Mouse (Mus musculus): ENCODE measurements around the gene Rhcg. TPM values are rescaled to one million over a fixed set of nuclear protein-coding genes. Genes with fewer than 3 reads are reported as not detected.

The Rhcg gene
- polyA plus RNA-seq, 1 experiment: 1.2 TPM

DNA sequence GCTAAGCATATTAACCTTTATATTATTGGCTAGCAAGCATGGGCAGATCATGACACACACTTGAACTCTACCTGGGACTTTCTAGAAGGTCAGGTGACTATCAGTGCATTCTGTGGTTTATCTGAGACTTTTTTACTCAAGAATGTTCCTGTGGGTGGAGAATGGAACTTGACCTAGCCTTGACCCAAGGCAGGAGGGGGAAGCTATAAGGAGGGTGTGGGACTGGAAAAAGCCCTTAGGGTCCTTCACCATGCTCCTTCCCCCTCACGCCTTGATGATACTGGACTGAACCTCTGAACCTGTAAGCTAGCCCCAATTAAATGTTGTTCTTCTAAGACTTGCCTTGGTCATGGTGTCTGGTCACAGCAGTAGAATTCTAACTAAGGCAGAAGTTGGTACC lies 36.7 kb upstream of the Rhcg start:
- no peak for TF ChIP-seq POLR2A (IDR thresholded peaks at IDR 0.05; ENCODE audit: control insufficient read depth, extremely low read depth, insufficient read depth, low read length, poor library complexity)
- TF ChIP-seq CTCF (IDR thresholded peaks at IDR 0.05; ENCODE audit: borderline replicate concordance, control insufficient read depth, extremely low read depth, insufficient read depth, low read length, poor library complexity): no peak
- no peak overlapping the region for H3K27ac ChIP-seq (ENCODE audit: control insufficient read depth, insufficient read depth, low read length)
- DNase-seq: no peak
- 83% methylated on average over 1 of the region's 1 CpGs for WGBS
- H3K4me1 ChIP-seq (replicated peaks; ENCODE audit: control insufficient read depth, insufficient read depth, low read length): no peaks in the 10 kb centered on the region
- no peaks in the 10 kb centered on the region for H3K36me3 ChIP-seq (ENCODE audit: control insufficient read depth, insufficient read depth, low read length)
- H3K4me3 ChIP-seq (ENCODE audit: control insufficient read depth, insufficient read depth, low read length): no peak overlapping the region
- H3K27me3 ChIP-seq (ENCODE audit: control insufficient read depth, insufficient read depth, low read length): no peaks in the 10 kb centered on the region

DNA sequence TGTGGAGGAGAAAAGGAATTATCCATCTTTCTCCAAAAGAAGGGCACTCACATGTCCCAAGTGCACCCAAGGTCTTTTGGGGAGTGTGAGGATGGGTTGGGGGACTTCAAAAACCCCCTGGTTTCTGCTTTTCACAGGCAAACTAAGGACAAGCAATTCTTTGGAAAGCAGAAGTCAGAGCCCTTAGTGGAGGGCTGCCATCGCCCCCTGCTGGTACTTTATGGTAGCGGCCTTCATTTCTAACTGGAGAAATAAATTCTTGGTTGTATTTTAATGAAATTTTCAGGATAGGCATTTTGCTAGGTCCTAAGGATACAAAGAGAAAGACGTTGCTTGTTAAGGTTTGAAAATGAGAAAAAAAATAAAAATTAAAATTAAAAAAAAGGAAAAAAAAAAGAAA lies 31.5 kb upstream of the Rhcg start:
- H3K27me3 ChIP-seq (ENCODE audit: control insufficient read depth, insufficient read depth, low read length): no peaks in the 10 kb centered on the region
- no peak overlapping the region for H3K27ac ChIP-seq (ENCODE audit: control insufficient read depth, insufficient read depth, low read length)
- H3K4me3 ChIP-seq (ENCODE audit: control insufficient read depth, insufficient read depth, low read length): no peak overlapping the region
- no peaks in the 10 kb centered on the region for H3K4me1 ChIP-seq (replicated peaks; ENCODE audit: control insufficient read depth, insufficient read depth, low read length)
- no peaks in the 10 kb centered on the region for H3K36me3 ChIP-seq (ENCODE audit: control insufficient read depth, insufficient read depth, low read length)
- peak; percentile 31 for DNase-seq
- 5% methylated on average over 3 of the region's 3 CpGs for WGBS
- TF ChIP-seq CTCF (IDR thresholded peaks at IDR 0.05; ENCODE audit: borderline replicate concordance, control insufficient read depth, extremely low read depth, insufficient read depth, low read length, poor library complexity) (no peak), POLR2A (IDR thresholded peaks at IDR 0.05; ENCODE audit: control insufficient read depth, extremely low read depth, insufficient read depth, low read length, poor library complexity) (no peak)

DNA sequence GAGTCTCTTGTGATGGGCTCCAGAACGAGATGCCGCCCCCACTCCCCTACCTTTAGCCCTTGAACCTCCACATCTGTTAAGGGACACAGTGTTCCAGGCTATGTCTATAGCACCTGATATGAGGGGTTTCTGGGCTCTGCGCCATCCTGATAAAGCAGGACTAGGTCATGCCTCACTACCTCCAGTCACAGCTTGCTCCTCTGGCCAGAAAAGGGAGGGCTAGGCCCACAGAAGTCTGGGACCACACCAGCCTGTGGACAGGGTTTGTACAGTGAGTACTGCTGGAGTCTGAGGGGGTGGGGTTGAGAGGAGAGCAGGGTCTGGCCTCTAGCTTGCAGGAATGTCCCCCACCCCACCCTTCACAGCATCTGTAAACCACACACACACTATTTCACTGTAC lies 29.8 kb upstream of the Rhcg start:
- Histone ChIP-seq H3K36me3 (ENCODE audit: control insufficient read depth, insufficient read depth, low read length) (no peaks in the 10 kb centered on the region), H3K27me3 (ENCODE audit: control insufficient read depth, insufficient read depth, low read length) (no peaks in the 10 kb centered on the region), H3K4me1 (replicated peaks; ENCODE audit: control insufficient read depth, insufficient read depth, low read length) (no peaks in the 10 kb centered on the region), H3K27ac (ENCODE audit: control insufficient read depth, insufficient read depth, low read length) (no peak overlapping the region), H3K4me3 (ENCODE audit: control insufficient read depth, insufficient read depth, low read length) (no peak overlapping the region)
- TF ChIP-seq POLR2A (IDR thresholded peaks at IDR 0.05; ENCODE audit: control insufficient read depth, extremely low read depth, insufficient read depth, low read length, poor library complexity) (no peak), CTCF (IDR thresholded peaks at IDR 0.05; ENCODE audit: borderline replicate concordance, control insufficient read depth, extremely low read depth, insufficient read depth, low read length, poor library complexity) (no peak)
- DNase-seq: no peak
- 97% methylated on average over 3 of the region's 3 CpGs for WGBS

DNA sequence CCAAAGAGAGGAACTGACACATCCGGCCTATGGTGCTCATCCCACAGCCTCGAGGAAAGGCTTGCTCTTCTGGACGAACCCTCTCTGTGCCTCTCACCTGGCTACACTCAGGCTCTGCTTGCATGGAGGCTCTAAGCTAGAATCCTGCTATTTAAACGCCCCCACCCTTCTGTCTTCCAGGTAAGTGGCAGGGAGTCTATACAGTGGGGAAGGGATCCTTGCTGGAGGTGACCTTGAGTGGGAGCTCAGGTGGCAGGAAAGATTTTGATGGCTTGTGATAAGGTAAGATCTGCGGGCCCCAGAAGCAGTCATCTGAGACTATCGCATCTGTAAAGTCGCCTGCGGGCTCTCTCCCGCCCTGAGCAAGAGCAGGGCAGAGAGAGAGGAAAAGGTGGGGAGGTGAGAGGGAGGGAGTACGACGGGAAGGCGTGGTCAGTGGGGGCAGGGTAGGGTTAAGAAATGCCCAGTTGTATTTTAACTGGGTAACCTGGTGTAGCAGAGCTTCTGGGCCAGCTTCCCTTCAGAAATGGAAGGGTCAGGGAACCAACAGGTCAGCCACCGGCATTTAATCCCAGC lies 14.4 kb upstream of the Rhcg start:
- DNase-seq: no peak
- no peaks in the 10 kb centered on the region; the same call in 1 of the 2 replicates for H3K27me3 ChIP-seq (ENCODE audit: control insufficient read depth, insufficient read depth, low read length)
- 38% methylated on average over 13 of the region's 13 CpGs for WGBS
- H3K27ac ChIP-seq (ENCODE audit: control insufficient read depth, insufficient read depth, low read length): no peak overlapping the region
- no peaks in the 10 kb centered on the region for H3K4me1 ChIP-seq (replicated peaks; ENCODE audit: control insufficient read depth, insufficient read depth, low read length)
- no peaks in the 10 kb centered on the region for H3K36me3 ChIP-seq (ENCODE audit: control insufficient read depth, insufficient read depth, low read length)
- no peak overlapping the region for H3K4me3 ChIP-seq (ENCODE audit: control insufficient read depth, insufficient read depth, low read length)
- TF ChIP-seq POLR2A (IDR thresholded peaks at IDR 0.05; ENCODE audit: control insufficient read depth, extremely low read depth, insufficient read depth, low read length, poor library complexity) (no peak), CTCF (IDR thresholded peaks at IDR 0.05; ENCODE audit: borderline replicate concordance, control insufficient read depth, extremely low read depth, insufficient read depth, low read length, poor library complexity) (no peak)

DNA sequence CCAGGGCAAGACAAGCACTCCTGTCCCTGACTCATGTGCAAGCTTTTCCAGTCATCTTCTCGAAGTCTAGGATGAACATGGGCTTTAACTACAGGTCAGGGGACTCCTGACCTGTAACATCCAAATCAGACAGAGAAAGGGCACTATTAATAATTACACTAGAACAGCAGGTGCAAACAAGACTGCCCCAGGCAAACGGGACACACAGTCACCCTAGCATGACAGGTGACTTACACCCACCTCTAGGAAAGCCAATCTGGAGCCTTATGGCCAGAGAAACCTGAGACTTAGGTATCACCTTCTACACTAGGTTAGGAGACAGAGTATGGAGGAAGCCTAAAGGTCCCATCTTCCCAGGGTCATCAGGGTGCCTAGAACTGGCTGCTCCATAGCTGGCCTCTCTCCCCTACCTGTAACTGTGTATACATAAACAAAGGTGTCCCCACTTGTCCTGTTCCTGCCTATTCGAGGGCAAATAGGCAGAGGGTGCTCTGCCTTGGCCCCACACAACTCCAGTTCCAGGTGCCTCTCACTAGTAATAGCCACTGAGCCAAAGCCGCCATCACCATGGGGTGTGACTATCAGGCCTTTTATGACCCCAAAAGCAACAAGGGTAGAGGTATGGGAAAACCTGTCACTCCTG lies 10.9 kb upstream of the Rhcg start:
- Histone ChIP-seq H3K27me3 (ENCODE audit: control insufficient read depth, insufficient read depth, low read length) (no peaks in the 10 kb centered on the region), H3K4me3 (ENCODE audit: control insufficient read depth, insufficient read depth, low read length) (no peak overlapping the region), H3K4me1 (replicated peaks; ENCODE audit: control insufficient read depth, insufficient read depth, low read length) (no peaks in the 10 kb centered on the region), H3K36me3 (ENCODE audit: control insufficient read depth, insufficient read depth, low read length) (no peaks in the 10 kb centered on the region), H3K27ac (ENCODE audit: control insufficient read depth, insufficient read depth, low read length) (no peak overlapping the region)
- DNase-seq: no peak
- 74% methylated on average over 4 of the region's 4 CpGs for WGBS
- no peak for TF ChIP-seq POLR2A (IDR thresholded peaks at IDR 0.05; ENCODE audit: control insufficient read depth, extremely low read depth, insufficient read depth, low read length, poor library complexity)
- no peak for TF ChIP-seq CTCF (IDR thresholded peaks at IDR 0.05; ENCODE audit: borderline replicate concordance, control insufficient read depth, extremely low read depth, insufficient read depth, low read length, poor library complexity)

DNA sequence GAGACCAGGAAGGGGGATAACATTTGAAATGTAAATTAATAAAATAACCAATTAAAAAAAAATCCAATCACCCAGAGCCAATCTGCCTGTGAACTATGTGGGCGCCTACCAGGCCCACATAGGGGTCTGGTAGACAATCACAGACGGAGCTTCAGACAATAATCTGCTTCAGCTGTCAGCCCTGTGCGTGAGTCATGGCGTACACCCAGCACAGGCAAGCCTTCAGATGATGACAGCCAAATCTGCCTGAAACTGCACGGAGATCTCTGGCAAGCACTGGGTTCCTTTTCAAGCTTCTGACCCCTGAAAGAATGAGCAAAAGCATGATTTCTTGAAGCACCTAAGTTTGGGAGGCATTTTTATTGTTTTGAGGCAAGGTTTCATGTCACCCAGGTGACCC lies 8.7 kb upstream of the Rhcg start:
- TF ChIP-seq POLR2A (IDR thresholded peaks at IDR 0.05; ENCODE audit: control insufficient read depth, extremely low read depth, insufficient read depth, low read length, poor library complexity): no peak
- no peak for TF ChIP-seq CTCF (IDR thresholded peaks at IDR 0.05; ENCODE audit: borderline replicate concordance, control insufficient read depth, extremely low read depth, insufficient read depth, low read length, poor library complexity)
- H3K36me3 ChIP-seq (ENCODE audit: control insufficient read depth, insufficient read depth, low read length): no peaks in the 10 kb centered on the region
- H3K27ac ChIP-seq (ENCODE audit: control insufficient read depth, insufficient read depth, low read length): no peak overlapping the region
- no peak for DNase-seq
- WGBS: 90% methylated on average over 5 of the region's 5 CpGs
- no peak overlapping the region for H3K4me3 ChIP-seq (ENCODE audit: control insufficient read depth, insufficient read depth, low read length)
- no peaks in the 10 kb centered on the region for H3K4me1 ChIP-seq (replicated peaks; ENCODE audit: control insufficient read depth, insufficient read depth, low read length)
- H3K27me3 ChIP-seq (ENCODE audit: control insufficient read depth, insufficient read depth, low read length): no peaks in the 10 kb centered on the region

Data from thymus, adult 2 months (tissue).